Mouse (Mus musculus): ENCODE data around the gene Abat. TPM values are rescaled to one million over a fixed set of nuclear protein-coding genes. Genes with fewer than 3 reads are reported as not detected.

Abat gene
- total RNA-seq, 2 experiments from 2014 or later, result 64.8 to 124 TPM

DNA sequence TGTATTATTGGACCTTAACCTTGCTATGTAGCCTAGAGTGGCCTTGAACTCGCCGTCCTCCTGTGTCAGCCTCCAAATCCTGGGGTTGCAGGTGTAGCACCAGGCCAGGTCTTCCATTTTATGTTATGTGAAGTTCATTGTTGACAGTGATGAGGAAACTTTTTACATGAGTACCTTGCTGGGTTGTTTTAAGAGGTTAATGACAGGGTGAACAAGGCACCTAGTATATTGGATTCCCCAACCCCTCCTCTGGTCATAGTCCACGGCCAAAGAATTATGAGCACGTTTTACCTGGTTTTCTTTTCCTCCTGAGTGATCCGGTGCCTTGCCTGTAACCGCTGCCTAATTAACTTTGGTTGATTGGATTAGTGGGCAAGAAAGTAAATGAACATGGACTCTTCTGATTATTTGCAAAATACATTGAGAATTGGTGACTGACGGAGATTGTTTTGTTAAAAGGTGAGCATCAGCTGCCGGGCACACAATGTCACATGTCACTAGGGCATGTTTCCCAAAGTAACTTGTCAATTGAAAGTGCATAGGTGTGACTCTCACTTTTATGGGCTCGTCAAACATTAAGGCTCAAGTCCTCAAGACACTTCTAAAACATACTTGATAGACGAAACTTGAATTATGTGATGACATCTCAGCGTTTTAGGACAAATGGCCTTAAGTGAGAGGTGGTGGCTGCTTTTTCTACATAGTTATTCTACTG is 57.8 kb downstream of the Abat start:
- DNase-seq (ENCODE audit: low spot score in 2 of 2), result no peak

DNA sequence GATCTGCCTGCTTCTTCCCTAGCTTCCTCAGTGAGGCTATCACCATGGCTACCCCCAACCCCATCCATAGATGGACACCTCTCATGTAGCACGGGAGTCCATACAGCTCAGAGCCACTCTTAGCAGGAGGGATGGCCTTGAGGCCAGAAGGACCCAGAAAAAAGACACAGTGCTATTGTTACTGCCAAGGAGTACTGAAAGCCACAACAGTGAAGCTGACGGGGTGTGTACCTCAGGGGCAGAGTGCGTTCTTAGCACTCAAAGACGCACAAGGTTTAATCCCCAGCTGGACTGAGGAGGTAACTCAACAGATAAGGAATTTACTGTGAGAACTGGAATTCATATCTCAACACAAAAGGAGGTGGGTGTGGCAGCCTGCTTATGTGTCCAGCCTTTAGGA is 59.8 kb downstream of the Abat start:
- no peak for DNase-seq (ENCODE audit: low spot score in 2 of 2)

DNA sequence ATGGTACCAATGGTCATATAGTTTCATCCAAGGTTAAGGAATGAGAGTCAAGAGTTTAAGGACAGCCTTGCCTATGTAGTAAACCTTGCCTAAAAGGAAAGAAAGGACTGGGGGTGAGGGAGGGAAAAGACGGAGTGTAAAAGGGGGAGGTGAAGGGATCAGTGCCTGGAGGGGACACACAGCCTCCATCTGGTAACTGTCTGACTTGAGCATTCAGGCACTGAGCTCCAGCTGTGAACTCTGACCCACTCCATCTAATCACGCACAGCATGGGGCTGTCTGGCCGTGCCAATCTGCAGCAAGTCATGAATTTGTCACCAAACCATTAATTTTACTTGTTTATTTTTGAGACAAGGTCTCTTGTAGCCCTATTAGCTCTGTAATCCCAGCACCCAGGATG is 60.5 kb downstream of the Abat start:
- DNase-seq (ENCODE audit: low spot score in 2 of 2), result no peak

DNA sequence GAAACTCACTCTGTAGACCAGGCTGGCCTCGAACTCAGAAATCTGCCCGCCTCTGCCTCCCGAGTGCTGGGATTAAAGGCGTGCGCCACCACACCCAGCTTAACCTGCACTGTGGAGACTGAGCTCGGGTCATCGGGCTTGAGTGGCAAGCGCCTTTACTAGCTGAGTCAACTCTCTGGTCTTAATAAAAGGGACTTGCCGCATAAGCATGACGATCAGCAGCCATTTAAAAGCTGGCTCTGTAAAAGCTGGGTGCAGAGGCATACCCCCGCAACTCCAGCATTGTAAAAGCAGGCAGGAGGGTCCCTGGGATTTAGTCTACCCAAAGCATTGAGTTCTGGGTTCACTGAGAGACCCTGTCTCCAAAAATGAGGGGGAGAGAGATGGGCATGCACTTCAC is 61.1 kb downstream of the Abat start:
- DNase-seq (ENCODE audit: low spot score in 2 of 2), result no peak

DNA sequence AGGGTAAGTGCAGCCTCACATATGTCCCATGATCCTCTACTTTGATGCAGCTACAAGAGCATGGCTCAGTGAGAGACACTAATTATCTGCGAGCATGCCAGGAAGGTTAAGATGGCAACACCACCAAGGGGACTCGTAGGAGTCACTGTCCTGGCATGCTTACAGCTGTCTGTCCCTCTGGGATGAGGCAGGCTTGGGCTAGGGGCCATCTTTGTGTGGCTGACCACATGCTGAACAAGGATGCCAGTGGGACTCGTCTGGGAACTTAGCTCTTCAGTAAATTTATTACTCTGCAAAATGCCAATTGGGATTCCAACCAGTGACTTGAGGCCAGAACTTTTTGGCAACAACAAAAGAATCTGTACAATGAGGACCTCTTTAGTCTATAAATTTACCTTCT is 62.9 kb downstream of the Abat start:
- DNase-seq (ENCODE audit: low spot score in 2 of 2), result no peak

DNA sequence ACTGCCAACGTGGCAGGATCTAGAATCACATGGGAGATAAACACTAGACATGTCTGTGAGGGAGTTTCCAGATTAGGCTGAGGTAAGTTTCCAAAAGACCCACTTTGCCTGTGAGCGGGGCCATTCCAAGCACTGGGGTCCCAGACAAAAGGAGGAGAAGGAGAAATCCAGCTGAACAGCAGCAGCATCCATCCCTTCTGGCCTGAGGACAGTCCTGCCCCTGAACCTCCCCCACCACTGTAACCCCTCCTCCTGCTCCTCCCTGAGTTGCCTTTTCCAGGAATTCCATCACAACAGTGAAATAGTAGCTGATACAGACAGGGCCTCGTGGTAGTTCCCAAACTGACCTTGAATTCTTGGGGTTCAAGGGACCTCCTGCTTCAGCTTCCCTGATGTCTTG is 63.7 kb downstream of the Abat start:
- DNase-seq (ENCODE audit: low spot score in 2 of 2), result no peak

DNA sequence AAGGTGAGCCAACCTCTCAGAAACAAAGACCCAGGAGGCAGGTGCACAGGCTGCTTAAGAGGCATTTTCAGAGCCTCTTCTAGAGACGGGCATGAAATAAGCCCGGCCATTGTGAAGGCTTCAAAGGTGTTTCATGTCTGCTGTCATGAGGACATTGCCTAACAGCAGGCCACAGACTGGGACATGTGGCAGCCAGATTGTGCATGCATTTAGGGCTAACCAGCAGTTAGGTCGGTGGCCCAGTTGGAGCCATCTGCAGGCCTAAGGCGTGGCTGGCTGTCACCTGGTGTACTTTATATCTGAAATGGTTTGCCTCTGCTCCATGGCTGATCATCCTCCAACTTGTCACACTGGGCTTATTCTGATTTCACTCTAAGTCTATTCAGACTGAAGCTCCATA is 65.1 kb downstream of the Abat start:
- DNase-seq (ENCODE audit: low spot score in 2 of 2), result no peak

DNA sequence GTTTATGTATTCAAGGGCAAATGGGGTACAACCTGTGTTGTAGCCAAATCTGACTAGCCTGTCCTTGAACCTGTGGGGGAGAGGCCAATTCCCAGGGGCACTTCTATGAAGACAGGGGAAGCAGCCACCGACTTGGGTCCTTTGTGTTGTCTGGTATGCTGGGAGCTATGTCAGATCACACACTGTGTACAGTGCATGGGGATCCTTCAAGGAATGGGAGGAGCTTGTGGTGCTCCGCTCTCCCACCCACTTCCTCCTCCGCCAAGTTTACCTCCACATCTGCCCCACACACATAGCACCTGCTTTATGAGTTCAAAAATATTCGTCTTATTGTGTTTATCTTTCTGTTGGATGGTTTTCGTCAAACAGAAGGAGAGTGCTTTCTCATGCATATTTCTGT is 66.3 kb downstream of the Abat start:
- DNase-seq (ENCODE audit: low spot score in 2 of 2), result peak in 1 of 2 experiments; percentile 7

DNA sequence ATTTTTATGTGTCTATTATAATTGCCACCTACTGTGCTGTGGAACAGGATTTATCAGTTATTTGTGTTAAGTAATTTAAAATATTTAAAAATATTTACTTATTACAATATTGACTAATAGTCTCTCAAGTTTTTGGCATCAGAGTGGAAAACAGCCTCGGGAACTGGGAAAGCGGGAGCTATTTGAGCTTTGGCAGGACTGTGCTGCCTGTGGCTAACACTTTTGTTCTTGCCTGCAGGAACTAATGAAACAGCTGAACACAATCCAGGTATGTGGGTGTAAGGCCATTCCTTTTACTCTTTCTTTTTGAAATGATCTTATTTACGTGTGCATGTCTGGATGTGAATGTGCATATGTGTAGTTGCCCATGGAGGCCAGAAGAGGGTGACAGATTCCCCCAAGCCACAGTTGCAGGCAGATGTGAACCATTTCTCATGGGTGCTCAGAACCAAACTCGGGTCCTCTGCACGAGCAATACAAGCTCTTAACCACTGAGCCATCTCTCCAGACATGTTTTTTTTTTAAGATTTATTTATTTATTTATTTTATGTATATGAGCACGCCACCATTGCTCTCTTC is 68.5 kb downstream of the Abat start:
- DNase-seq (ENCODE audit: low spot score in 2 of 2), result peak in 1 of 2 experiments; percentile 11

DNA sequence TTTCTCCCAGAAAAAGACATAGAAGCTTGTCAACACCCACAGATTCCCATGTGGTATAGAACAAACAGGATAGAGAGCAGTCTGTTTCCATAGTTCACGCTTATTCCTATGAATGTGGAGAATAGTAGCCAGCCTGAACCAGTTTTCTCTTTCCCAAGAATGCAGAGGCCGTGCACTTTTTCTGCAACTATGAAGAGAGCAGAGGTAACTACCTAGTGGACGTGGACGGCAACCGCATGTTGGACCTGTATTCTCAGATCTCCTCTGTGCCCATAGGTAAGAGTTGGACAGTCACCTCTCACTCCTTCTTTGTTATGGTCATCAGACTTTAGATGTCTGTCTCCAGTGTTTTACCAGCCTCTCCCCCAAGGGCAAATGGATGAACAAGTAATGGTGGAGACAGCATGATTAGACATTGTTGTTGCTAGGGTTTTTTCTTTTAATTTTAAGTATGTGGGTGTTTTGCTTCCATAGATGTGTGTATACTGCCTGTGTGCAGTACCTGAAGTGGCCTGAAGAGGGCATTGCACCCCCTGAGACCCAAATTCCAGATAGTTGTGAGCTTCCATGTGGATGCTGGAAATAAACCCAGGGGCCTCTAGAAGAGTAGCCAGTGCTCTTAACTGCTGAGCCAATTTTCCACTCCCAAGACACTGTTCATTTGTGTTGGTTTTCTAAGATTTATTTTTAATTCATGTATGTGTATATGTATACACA is 69.5 kb downstream of the Abat start:
- peak in 1 of 2 experiments; percentile 17 for DNase-seq (ENCODE audit: low spot score in 2 of 2)

DNA sequence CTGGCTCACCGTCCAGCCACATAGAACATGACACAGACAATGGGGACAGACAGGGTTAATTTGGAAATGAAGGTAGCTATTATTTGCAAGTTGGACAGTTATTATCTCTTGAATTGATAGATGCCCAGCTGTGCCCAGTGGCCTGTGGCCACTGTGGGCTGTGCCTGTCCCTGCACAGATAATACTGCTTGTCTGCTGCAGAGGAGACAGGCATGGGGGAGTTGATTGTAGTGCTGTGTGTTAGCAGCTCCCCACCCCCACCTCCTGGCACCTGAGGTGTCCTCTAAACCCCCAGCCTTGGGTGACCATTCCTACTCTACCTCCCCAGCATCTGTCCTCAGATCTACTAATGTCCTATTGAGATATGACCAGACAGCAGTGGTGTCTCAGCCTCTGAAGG is 71.0 kb downstream of the Abat start:
- no peak for DNase-seq (ENCODE audit: low spot score in 2 of 2)

DNA sequence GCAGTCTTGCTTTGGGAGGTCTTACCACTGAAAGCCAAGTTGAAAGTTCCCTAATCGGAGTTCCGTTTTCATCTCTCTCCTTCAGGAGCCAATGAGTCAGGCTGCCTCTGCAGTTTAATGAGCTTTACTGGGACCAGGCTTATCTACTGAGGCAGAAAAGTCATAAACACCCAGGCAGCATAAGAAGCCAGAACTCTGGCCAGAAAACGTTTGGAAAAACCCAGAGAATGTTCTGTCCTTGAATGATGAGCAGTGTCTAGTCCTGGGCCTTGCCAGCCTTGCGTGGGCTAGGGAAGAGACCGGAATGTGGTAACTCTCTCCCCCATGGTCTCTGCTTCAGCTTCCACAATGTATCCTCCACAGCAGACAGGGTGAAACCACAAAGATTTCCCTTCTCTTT is 71.8 kb downstream of the Abat start:
- no peak for DNase-seq (ENCODE audit: low spot score in 2 of 2)

DNA sequence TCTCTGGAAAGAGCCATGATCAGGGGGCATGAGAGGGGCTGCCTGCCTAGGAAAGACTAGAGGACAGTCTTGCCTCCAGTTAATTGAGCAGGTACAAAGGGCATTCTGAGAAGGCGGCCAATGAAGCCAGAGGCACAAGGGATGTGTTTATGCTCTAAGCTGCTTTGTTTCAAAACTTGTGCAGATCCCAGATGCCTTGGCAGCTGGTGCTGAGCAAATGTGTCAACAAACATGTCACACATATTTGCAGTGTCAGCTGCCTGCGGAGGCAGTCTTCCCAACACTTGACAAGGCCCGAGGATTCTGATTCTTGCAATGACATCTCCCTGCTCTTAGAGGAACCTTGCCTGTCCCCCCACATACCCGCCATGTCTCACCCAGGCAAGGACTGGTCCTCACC is 82.2 kb downstream of the Abat start:
- DNase-seq (ENCODE audit: low spot score in 2 of 2), result no peak

DNA sequence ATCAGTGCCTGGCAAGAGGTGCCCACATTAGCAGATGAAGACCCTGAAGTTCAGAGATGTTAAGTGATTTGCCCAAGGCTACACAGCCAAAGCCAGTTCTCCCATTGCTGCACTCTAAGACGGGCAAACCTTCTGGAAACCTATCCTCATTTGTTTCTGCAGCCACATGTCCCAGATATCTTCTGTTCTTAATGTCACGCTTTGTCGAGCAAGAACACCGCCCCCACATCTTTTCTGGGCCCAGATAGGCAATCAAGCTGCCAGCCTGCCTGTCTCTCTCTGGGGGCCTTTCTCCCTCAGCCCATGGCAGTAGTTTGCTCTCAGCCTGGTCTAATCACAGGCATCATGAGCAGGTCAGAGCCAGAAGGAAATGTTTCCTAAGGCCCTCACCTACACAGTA is 83.1 kb downstream of the Abat start:
- no peak for DNase-seq (ENCODE audit: low spot score in 2 of 2)

DNA sequence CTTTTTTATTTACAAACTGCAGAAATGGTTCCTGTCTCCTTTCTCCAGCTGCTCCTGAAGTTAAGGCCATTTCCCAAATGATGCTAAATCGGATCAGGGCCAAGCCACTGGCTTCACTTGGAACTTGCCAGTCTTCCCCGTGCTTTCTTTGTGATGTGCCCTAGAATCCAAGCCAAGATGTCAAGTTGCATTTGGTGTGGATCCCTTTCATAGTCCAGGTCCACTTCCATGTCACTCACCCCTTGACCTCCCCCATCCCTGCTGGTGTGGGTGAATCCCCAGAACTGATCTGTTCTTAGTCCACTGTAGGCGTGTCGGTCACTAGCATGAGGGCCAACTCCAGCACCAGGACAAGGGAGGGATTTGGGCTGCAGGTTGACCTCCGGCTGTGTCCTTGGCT is 84.3 kb downstream of the Abat start:
- DNase-seq (ENCODE audit: low spot score in 2 of 2), result no peak

DNA sequence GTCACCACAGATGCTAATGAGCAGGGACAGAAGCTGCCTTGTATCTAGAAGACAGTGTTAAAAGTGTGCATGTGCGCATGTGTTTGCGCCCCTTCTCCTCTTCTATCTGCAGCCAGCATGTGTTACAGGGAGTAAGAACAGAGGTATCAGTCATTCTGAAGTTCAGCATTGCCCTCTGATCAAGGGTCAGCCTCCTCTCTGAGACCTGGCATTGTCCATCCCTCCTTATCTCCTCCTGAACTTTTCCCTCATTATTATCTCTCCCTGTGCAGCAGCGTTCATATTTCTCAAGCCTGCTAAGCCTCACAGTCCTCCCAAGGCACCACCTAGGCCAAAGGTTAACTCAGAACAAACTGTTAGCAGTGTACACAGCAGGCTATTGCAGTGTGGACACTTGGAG is 90.6 kb downstream of the Abat start:
- no peak for DNase-seq (ENCODE audit: low spot score in 2 of 2)

DNA sequence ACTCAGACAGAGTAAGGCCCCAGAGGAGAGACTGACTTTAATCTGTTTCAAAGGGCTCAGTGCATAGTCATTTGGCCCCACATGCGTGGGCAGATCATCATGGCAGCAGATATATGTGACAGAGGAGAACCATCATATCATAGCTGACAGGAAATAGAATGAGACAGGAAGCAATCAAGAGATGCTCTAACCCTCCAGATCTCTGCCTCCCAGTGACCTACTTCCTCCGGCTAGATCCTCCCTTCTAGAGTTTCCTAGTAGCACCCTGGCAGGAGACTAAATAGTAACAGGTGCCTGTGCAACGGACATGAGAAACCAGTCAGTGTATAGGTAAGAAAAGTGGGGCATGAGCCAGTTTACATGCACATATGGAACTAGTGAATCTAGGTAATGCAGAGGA is 97.2 kb downstream of the Abat start:
- DNase-seq (ENCODE audit: low spot score in 2 of 2), result no peak

DNA sequence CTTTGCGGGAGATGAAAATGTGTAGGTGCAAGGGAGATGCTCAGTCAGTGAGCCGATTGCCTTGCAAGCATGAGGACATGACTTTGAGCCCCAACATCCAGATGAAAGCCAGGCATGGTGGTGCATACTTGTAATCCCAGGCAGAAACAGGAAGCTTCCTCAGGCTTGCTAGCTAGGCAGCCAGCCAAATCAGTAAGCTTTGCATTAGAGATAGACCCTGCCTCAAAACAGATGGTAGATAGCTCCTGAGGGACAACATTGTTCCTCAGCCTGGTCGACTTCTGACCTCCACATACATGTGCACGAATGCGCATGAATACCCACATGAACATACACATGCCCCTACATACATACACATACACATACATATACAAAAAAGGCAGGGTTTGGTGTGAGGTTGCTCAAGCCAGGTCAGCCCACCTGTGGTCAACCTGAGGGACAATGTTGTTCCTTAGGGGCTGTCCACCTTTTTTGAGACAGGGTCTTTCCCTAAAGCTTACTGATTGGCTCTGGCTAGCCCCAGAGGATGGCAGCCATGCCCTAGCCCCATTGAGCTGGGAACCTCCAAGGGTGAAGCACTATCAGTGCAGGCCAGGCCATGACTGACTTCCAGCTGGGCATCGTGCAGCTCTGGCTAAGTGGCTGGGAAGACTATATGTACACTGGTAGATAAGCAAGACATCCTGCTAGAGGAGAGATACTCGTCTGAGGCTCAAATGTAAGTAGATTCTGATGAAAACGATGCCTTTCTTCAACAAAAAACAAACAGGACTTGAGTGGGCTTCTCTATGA is 99.2 kb downstream of the Abat start:
- DNase-seq (ENCODE audit: low spot score in 2 of 2), result no peak

DNA sequence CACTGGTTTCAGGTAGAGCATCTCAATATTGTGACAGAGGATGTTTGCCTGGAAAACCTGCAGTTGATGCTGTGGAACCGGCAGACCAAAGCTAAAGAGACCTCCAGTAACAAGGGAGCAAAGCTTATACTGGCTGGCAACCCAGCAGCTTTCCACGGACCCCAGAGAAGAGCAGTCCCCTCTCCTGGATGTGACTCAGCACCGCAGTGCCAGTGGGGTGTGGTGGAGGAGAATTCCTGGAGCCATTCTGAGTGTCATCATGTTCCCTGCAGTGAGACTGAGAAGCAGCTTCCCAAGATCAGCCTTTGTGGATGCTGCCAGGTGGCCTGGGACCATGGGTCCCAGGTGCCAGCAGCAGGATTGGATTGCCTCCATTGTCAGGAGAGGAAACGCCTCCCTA is 99.8 kb downstream of the Abat start:
- DNase-seq (ENCODE audit: low spot score in 2 of 2), result no peak

DNA sequence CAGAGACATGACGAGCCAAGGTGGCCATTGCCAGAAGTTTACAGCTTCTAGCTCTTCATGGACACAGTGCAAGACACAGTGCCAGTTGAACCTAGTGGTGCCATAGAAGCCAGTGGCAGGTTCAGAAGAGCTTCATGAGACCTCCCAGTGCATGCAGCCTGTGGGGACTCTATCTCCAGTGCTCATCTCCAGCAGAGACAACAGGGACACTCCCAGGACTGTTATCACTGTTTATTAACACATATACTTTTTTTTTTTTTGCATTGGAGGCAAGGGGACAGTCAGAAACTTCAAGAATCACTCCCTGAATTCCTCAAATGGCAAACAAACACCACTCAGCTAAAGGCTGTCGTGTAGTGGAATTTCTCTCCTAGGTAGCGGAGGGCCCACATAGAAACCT is 100.2 kb downstream of the Abat start:
- DNase-seq (ENCODE audit: low spot score in 2 of 2), result no peak

DNA sequence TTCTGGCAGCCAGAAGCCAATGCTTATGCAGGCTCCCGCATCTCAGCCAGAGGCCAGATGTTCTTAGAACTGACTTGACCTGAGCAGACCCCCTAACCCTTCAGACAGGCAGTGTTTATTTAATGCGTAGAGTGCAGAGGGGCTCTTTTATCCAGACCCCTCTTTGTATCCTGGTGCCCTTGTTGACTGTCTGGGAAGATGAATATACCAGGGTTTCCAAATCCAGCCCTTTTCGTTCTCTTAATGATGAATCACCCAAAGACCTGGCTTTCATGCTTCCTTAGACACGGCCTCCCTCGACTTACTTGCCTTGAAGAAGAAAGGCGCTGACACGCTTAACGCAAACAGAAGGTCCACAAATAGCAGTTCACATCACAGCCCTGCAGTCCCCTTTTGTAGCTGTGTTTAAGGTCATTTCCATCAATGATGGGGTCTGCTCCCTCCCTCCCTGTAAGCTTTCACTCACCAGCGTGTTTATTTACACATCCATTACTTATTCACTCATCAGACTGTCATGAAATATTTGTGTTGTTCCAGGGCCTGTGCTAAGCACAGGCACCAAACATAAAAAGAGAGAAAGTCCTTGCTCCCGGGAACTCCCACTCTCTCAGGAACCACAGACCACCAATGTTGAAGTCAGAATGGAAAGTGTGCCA is 106.6 kb downstream of the Abat start:
- no peak for DNase-seq (ENCODE audit: low spot score in 2 of 2)
